ENCODE assay signal across 20 mouse cellular contexts in genomic region chr10:10944003-10944402, GRCm38 (mm10).
A peak's percentile ranks its signal among the peaks of the same experiment; 100 is the strongest.
DNase-seq lines count a peak whose midpoint lies in the region.
"Had no signal": no experiment of that assay in that cellular context is flagged by ENCODE, and none has a peak within 500 bp of the region (broad histone marks: within the 10 kb centered on the region; RNA-seq: fewer than 3 reads in every experiment).

No protein-coding gene starts in this region.

- DNase-seq in adrenal gland, adult (ENCODE audit: inconsistent age in 2 of 2, low spot score in 1 of 2), result peak; percentile 18 to 22
- no peak for DNase-seq in adrenal gland, adult 2 months
- DNase-seq in MN1 (ENCODE audit: low spot score) (peak; percentile 40), R1 (ENCODE audit: low read depth, low spot score) (peak; percentile 28)
- peak; percentile 51 for DNase-seq in brain, adult 2 months (ENCODE audit: low read depth, low spot score)
- no peak for DNase-seq in urinary bladder, postnatal 10 days (ENCODE audit: low spot score)
- DNase-seq in left cerebral cortex, adult 8-10 months (ENCODE audit: low spot score in 2 of 2), result no peak
- no peak for DNase-seq in kidney, adult 11 months
- DNase-seq: adrenal gland, adult 8-10 months; adrenal gland, postnatal 10 days; adrenal gland, postnatal 14 days; adrenal gland, postnatal 25 days; adrenal gland, postnatal 36 days; B cell, adult 2 months; cerebellum, adult 11 months; cerebellum, adult 11-12 months; cerebellum, adult 18-20 months; cerebellum, adult 8-10 months; cerebellum, adult 9-10 months; cerebellum, adult 9-11 months had no signal

Comparison
In these comparisons a context has a peak if more than half of its experiments do, and no peak if none do; other contexts are left out.
1. DNase-seq: peak in adrenal gland, adult (2 of 2), MN1 (single experiment), R1 (single experiment) and brain, adult 2 months (single experiment); none in adrenal gland, adult 2 months (single experiment), urinary bladder, postnatal 10 days (single experiment), left cerebral cortex, adult 8-10 months (0 of 2) and kidney, adult 11 months (single experiment).